In genomic region chr9:110953550-110954461, GRCm38 (mm10) we compare ENCODE assay signal across 8 mouse cellular contexts. TPM values are rescaled to one million over a fixed set of nuclear protein-coding genes. Genes with fewer than 3 reads are reported as not detected.
DNase-seq lines count a peak whose midpoint lies in the region; ATAC-seq lines count a peak whose summit lies in the region.

No protein-coding gene starts in this region.

- intact Hi-C loops in left cerebral cortex, postnatal 14 days (cut with DNase I) = loop anchor here (10.0 kb wide), 1 partner anchor 219 kb away; no protein-coding TSS in a partner anchor

- DNase-seq in adrenal gland, adult (ENCODE audit: inconsistent age in 2 of 2, low spot score in 1 of 2) = peak; percentile 83 to 94
- peak; percentile 86 for DNase-seq in embryo, embryonic 11 days
- DNase-seq in gastrocnemius, postnatal 4 days (ENCODE audit: low spot score in 2 of 2) = peak; percentile 26 to 69
- DNase-seq in left cerebral cortex, postnatal 14 days (ENCODE audit: low spot score in 2 of 2) = peak; percentile 66 to 73
- DNase-seq in right cerebral cortex, postnatal 14 days = peak; percentile 80

- no peaks in the 10 kb centered on the region for H3K4me1 ChIP-seq in intestine, embryonic 15.5 days (replicated peaks)
- peaks cover 46% of the 10 kb centered on the region for H3K4me1 ChIP-seq in megakaryocyte, embryonic 14.5 days

- WGBS in intestine, embryonic 15.5 days = under 1% methylated on average over 44 of the region's 44 CpGs

- H3K36me3 ChIP-seq in intestine, embryonic 15.5 days = no peaks in the 10 kb centered on the region
- no peaks in the 10 kb centered on the region for H3K36me3 ChIP-seq in megakaryocyte, embryonic 14.5 days (replicated peaks; ENCODE audit: low read length)

- H3K9ac ChIP-seq in intestine, embryonic 15.5 days = peak overlapping the region; percentile 50

- H3K4me2 ChIP-seq in intestine, embryonic 15.5 days (replicated peaks) = peak overlapping the region; percentile 97

- no peak overlapping the region for H3K27ac ChIP-seq in intestine, embryonic 15.5 days

- peak; percentile 74 for ATAC-seq in intestine, embryonic 15.5 days
- ATAC-seq in monocyte, adult 5-6 weeks (replicated peaks; ENCODE audit: insufficient number of reproducible peaks, low FRiP score, low TSS enrichment, poor library complexity, severe bottlenecking) = no peak

- H3K9me3 ChIP-seq in intestine, embryonic 15.5 days = no peaks in the 10 kb centered on the region
- H3K9me3 ChIP-seq in megakaryocyte, embryonic 14.5 days = 0 out of 2 replicates have a peak, but pooled peaks cover 2% of the 10 kb centered on the region

- 0 out of 2 replicates have a peak, but pooled peaks cover 4% of the 10 kb centered on the region for H3K27me3 ChIP-seq in intestine, embryonic 15.5 days (replicated peaks)
- H3K27me3 ChIP-seq in megakaryocyte, embryonic 14.5 days (replicated peaks) = peaks cover 40% of the 10 kb centered on the region

- H3K4me3 ChIP-seq in intestine, embryonic 15.5 days (replicated peaks) = peak overlapping the region; percentile 52
- peak overlapping the region; percentile 91 for H3K4me3 ChIP-seq in megakaryocyte, embryonic 14.5 days (replicated peaks)

RNA-seq across cellular contexts. Expression of gene Lrrc2, which starts 2.5 kb away (rescaled TPM):
- 10 to 100 TPM in 1 of 2 experiments, 1 to 10 TPM in 1; 8.8 to 13.3 TPM for total RNA-seq in gastrocnemius, postnatal 4 days (2021)
- polyA plus RNA-seq in intestine, embryonic 15.5 days (2015; fragmentation: Nextera tagmentation; extraction: Ambion mirVana) = 0.23 and 0.34 TPM in 2 replicates
- total RNA-seq in left cerebral cortex, postnatal 14 days (2021) = 1 to 10 TPM; 1.9 to 2.0 TPM
- not detected in 2 replicates for polyA plus RNA-seq in megakaryocyte, embryonic 14.5 days (2012; ENCODE audit: insufficient read depth, low replicate concordance)
- not detected in 3 replicates for total RNA-seq in monocyte, adult 5-6 weeks (2017)

RNA-seq across cellular contexts. Expression of gene Tdgf1, which starts 7.8 kb away (rescaled TPM):
- not detected for total RNA-seq in gastrocnemius, postnatal 4 days (2021)
- polyA plus RNA-seq in intestine, embryonic 15.5 days (2015; fragmentation: Nextera tagmentation; extraction: Ambion mirVana) = not detected in 2 replicates
- total RNA-seq in left cerebral cortex, postnatal 14 days (2021) = under 1 TPM; 0.42 to 0.53 TPM
- polyA plus RNA-seq in megakaryocyte, embryonic 14.5 days (2012; ENCODE audit: insufficient read depth, low replicate concordance) = not detected in 2 replicates
- total RNA-seq in monocyte, adult 5-6 weeks (2017) = not detected in 3 replicates

RNA-seq across cellular contexts. Expression of gene Rtp3, which starts 36.6 kb away (rescaled TPM):
- 1 to 10 TPM in 1 of 2 experiments, under 1 TPM in 1; 0.93 to 1.1 TPM for total RNA-seq in gastrocnemius, postnatal 4 days (2021)
- polyA plus RNA-seq in intestine, embryonic 15.5 days (2015; fragmentation: Nextera tagmentation; extraction: Ambion mirVana) = 0.24 and 0.81 TPM in 2 replicates
- total RNA-seq in left cerebral cortex, postnatal 14 days (2021) = under 1 TPM in 1 of 2 experiments, not detected in 1; 0.44 TPM
- not detected in 2 replicates for polyA plus RNA-seq in megakaryocyte, embryonic 14.5 days (2012; ENCODE audit: insufficient read depth, low replicate concordance)
- total RNA-seq in monocyte, adult 5-6 weeks (2017) = not detected in 3 replicates

RNA-seq across cellular contexts. Expression of gene Fam240a, which starts 37.1 kb away (rescaled TPM):
- 1 to 10 TPM; 1.8 to 2.5 TPM for total RNA-seq in gastrocnemius, postnatal 4 days (2021)
- polyA plus RNA-seq in intestine, embryonic 15.5 days (2015; fragmentation: Nextera tagmentation; extraction: Ambion mirVana) = not detected in 2 replicates
- total RNA-seq in left cerebral cortex, postnatal 14 days (2021) = not detected
- not detected in 2 replicates for polyA plus RNA-seq in megakaryocyte, embryonic 14.5 days (2012; ENCODE audit: insufficient read depth, low replicate concordance)
- not detected in 3 replicates for total RNA-seq in monocyte, adult 5-6 weeks (2017)
